Mouse (Mus musculus) layer of hippocampus, adult 8-10 months (tissue): Measurements from ENCODE around the gene Galnt18. TPM values are rescaled to one million over a fixed set of nuclear protein-coding genes. Genes with fewer than 3 reads are reported as not detected.
A peak's percentile ranks its signal among the peaks of the same experiment; 100 is the strongest.

ENCODE experiments used
- DNase-seq, 2 experiments: peaks; one replicate each; pipeline ENCODE4 v3.0.0; 2022; ENCODE audit warnings: low spot score in 2 of 2
- total RNA-seq, 4 experiments: library from RNA; stranded (reverse); gene quantifications; 2 replicates each; pipeline ENCODE4 v1.2.4; 2022

Galnt18 gene
- total RNA-seq, 4 experiments from 2014 or later = 47.4 to 55.6 (median 53.4) TPM

- DNase-seq = no peak
These were observed 65.0 kb downstream of the Galnt18 start for GRCm38 (mm10) chr7:111714639-111715360.

- no peak for DNase-seq
These were observed 65.8 kb downstream of the Galnt18 start for GRCm38 (mm10) chr7:111713828-111714600.

GRCm38 (mm10) chr7:111712797-111713196, 67.0 kb downstream of the Galnt18 start:
- no peak for DNase-seq

GRCm38 (mm10) chr7:111711045-111711808, 68.5 kb downstream of the Galnt18 start:
- no peak for DNase-seq

- DNase-seq = no peak
These were observed 69.5 kb downstream of the Galnt18 start for GRCm38 (mm10) chr7:111710311-111710710.

- no peak for DNase-seq
These were observed 71.2 kb downstream of the Galnt18 start for GRCm38 (mm10) chr7:111708563-111708962.

- no peak for DNase-seq
These were observed 76.8 kb downstream of the Galnt18 start for GRCm38 (mm10) chr7:111702961-111703360.

- no peak for DNase-seq
These were observed 78.0 kb downstream of the Galnt18 start for GRCm38 (mm10) chr7:111701788-111702187.

- no peak for DNase-seq
These were observed 80.3 kb downstream of the Galnt18 start for GRCm38 (mm10) chr7:111699446-111699845.

GRCm38 (mm10) chr7:111696226-111696625, 83.6 kb downstream of the Galnt18 start:
- DNase-seq = no peak

GRCm38 (mm10) chr7:111694312-111694711, 85.5 kb downstream of the Galnt18 start:
- DNase-seq = no peak

- peak; percentile 58 to 60 for DNase-seq
These were observed 87.0 kb downstream of the Galnt18 start for GRCm38 (mm10) chr7:111692641-111693261.

GRCm38 (mm10) chr7:111680108-111680507, 99.7 kb downstream of the Galnt18 start:
- no peak for DNase-seq

GRCm38 (mm10) chr7:111676483-111676882, 103.3 kb downstream of the Galnt18 start:
- DNase-seq = no peak

- no peak for DNase-seq
These were observed 107.3 kb downstream of the Galnt18 start for GRCm38 (mm10) chr7:111672467-111672866.

GRCm38 (mm10) chr7:111663139-111664073, 116.4 kb downstream of the Galnt18 start:
- DNase-seq = no peak

GRCm38 (mm10) chr7:111658579-111658978, 121.2 kb downstream of the Galnt18 start:
- DNase-seq = no peak

GRCm38 (mm10) chr7:111655002-111655401, 124.8 kb downstream of the Galnt18 start:
- no peak for DNase-seq

- DNase-seq = no peak
These were observed 125.3 kb downstream of the Galnt18 start for GRCm38 (mm10) chr7:111654526-111654925.

GRCm38 (mm10) chr7:111644362-111644761, 135.4 kb downstream of the Galnt18 start:
- DNase-seq = no peak
